Mouse (Mus musculus): ENCODE measurements around the gene Washc3.

- TF ChIP-seq CTCF (IDR thresholded peaks at IDR 0.05; ENCODE audit: insufficient read depth, low read length) = no peak
- no peak for TF ChIP-seq POLR2A (IDR thresholded peaks at IDR 0.05; ENCODE audit: borderline replicate concordance, extremely low read depth, low read depth, low read length)
Observed at GRCm38 (mm10) chr10:88221718-88222117, 20.8 kb downstream of the Washc3 start.
